Mouse (Mus musculus): ENCODE measurements around the gene Dennd6a. TPM values are rescaled to one million over a fixed set of nuclear protein-coding genes. Genes with fewer than 3 reads are reported as not detected.

Gene Dennd6a
- total RNA-seq, 2 experiments from 2014 or later, result 8.0 to 8.2 TPM

- DNase-seq, result no peak
Measured at GRCm38 (mm10) chr14:26571951-26572675, 1.5 kb upstream of the Dennd6a start.

GRCm38 (mm10) chr14:26576255-26576780 is 2.7 kb downstream of the Dennd6a start:
- no peak for DNase-seq

GRCm38 (mm10) chr14:26578791-26579191 is 5.1 kb downstream of the Dennd6a start:
- no peak for DNase-seq

- DNase-seq, result peak; percentile 91
Measured at GRCm38 (mm10) chr14:26579346-26580343, 6.0 kb downstream of the Dennd6a start.

GRCm38 (mm10) chr14:26583645-26584044 is 10.0 kb downstream of the Dennd6a start:
- no peak for DNase-seq

GRCm38 (mm10) chr14:26587116-26587515 is 13.5 kb downstream of the Dennd6a start:
- DNase-seq, result no peak

GRCm38 (mm10) chr14:26591353-26591752 is 17.7 kb downstream of the Dennd6a start:
- DNase-seq, result no peak

- DNase-seq, result no peak
Measured at GRCm38 (mm10) chr14:26593281-26593895, 19.7 kb downstream of the Dennd6a start.

GRCm38 (mm10) chr14:26595167-26595566 is 21.5 kb downstream of the Dennd6a start:
- no peak for DNase-seq

- DNase-seq, result no peak
Measured at GRCm38 (mm10) chr14:26595695-26596365, 22.2 kb downstream of the Dennd6a start.

- DNase-seq, result no peak
Measured at GRCm38 (mm10) chr14:26605354-26605753, 31.7 kb downstream of the Dennd6a start.

GRCm38 (mm10) chr14:26609674-26610073 is 36.0 kb downstream of the Dennd6a start:
- no peak for DNase-seq

- DNase-seq, result no peak
Measured at GRCm38 (mm10) chr14:26610689-26611088, 37.0 kb downstream of the Dennd6a start.

GRCm38 (mm10) chr14:26625301-26625700 is 51.6 kb downstream of the Dennd6a start:
- DNase-seq, result no peak

- no peak for DNase-seq
Measured at GRCm38 (mm10) chr14:26626605-26627140, 53.0 kb downstream of the Dennd6a start.

GRCm38 (mm10) chr14:26637025-26637850 is 63.6 kb downstream of the Dennd6a start:
- DNase-seq, result peak; percentile 21

GRCm38 (mm10) chr14:26637851-26638707 is 64.4 kb downstream of the Dennd6a start, which contains the start of gene Arf4:
TSS of gene Arf4 (plus strand) at chr14:26638074.
- DNase-seq, result peak; percentile 99

GRCm38 (mm10) chr14:26638708-26639084 is 65.0 kb downstream of the Dennd6a start:
- DNase-seq, result peak; percentile 48

- DNase-seq, result no peak
Measured at GRCm38 (mm10) chr14:26639251-26639650, 65.6 kb downstream of the Dennd6a start.
